Mouse (Mus musculus) CH12F3 (cell line): ENCODE measurements around the gene Tesk2.

Experiments
- in situ Hi-C: fragments of 300-500 bp; cut with MboI; formaldehyde crosslinking; loops from 2 replicates; pipeline ENCODE4 v1.14.3; 2020; ENCODE audit warnings: low sequenced_read_pairs

The Tesk2 gene

GRCm38 (mm10) chr4:116786587-116786986, 65.8 kb downstream of the Tesk2 start:
- in situ Hi-C loops, result loop anchor here (5.0 kb wide), 1 partner anchor 69 kb away; no protein-coding TSS in a partner anchor

GRCm38 (mm10) chr4:116787985-116788760, 67.4 kb downstream of the Tesk2 start:
- in situ Hi-C loops, result loop anchor here (5.0 kb wide), 1 partner anchor 71 kb away; no protein-coding TSS in a partner anchor

GRCm38 (mm10) chr4:116788956-116789355, 68.2 kb downstream of the Tesk2 start:
- in situ Hi-C loops, result loop anchor here (5.0 kb wide), 1 partner anchor 72 kb away; no protein-coding TSS in a partner anchor

GRCm38 (mm10) chr4:116792453-116792852, 71.7 kb downstream of the Tesk2 start:
- in situ Hi-C loops, result no loop called here

- in situ Hi-C loops, result no loop called here
Observed at GRCm38 (mm10) chr4:116794273-116794672, 73.5 kb downstream of the Tesk2 start.

GRCm38 (mm10) chr4:116796442-116797110, 75.8 kb downstream of the Tesk2 start:
- in situ Hi-C loops, result no loop called here

- in situ Hi-C loops, result no loop called here
Observed at GRCm38 (mm10) chr4:116799901-116800300, 79.2 kb downstream of the Tesk2 start.

- in situ Hi-C loops, result no loop called here
Observed at GRCm38 (mm10) chr4:116807197-116808129, 86.7 kb downstream of the Tesk2 start, which contains the start of the genes Toe1 and Mutyh. Gene Toe1 (minus strand): TSS chr4:116807640. Gene Mutyh (plus strand): TSS chr4:116807723.

- in situ Hi-C loops, result no loop called here
Observed at GRCm38 (mm10) chr4:116811012-116811411, 90.3 kb downstream of the Tesk2 start.

GRCm38 (mm10) chr4:116815276-116815675, 94.5 kb downstream of the Tesk2 start:
- in situ Hi-C loops, result no loop called here

GRCm38 (mm10) chr4:116817486-116817885, 96.7 kb downstream of the Tesk2 start:
- in situ Hi-C loops, result no loop called here

GRCm38 (mm10) chr4:116819968-116820901, 99.5 kb downstream of the Tesk2 start:
- in situ Hi-C loops, result no loop called here

GRCm38 (mm10) chr4:116820902-116821693, 100.3 kb downstream of the Tesk2 start:
- in situ Hi-C loops, result no loop called here

GRCm38 (mm10) chr4:116821694-116822016, 100.9 kb downstream of the Tesk2 start, which contains the start of gene Hpdl:
Gene Hpdl (minus strand): TSS chr4:116821707.
- in situ Hi-C loops, result no loop called here

- in situ Hi-C loops, result no loop called here
Observed at GRCm38 (mm10) chr4:116824541-116825004, 103.8 kb downstream of the Tesk2 start.

GRCm38 (mm10) chr4:116827819-116828218, 107.1 kb downstream of the Tesk2 start:
- in situ Hi-C loops, result no loop called here

- in situ Hi-C loops, result loop anchor here (5.0 kb wide), 1 partner anchor 163 kb away; the partner anchor contains the start of gene Urod
Observed at GRCm38 (mm10) chr4:116829364-116830069, 108.8 kb downstream of the Tesk2 start.

- in situ Hi-C loops, result loop anchor here (5.0 kb wide), 1 partner anchor 162 kb away; the partner anchor contains the start of gene Urod
Observed at GRCm38 (mm10) chr4:116830070-116830368, 109.3 kb downstream of the Tesk2 start.
